Mouse (Mus musculus) left cerebral cortex, adult 2 months (tissue): ENCODE measurements at regions not wholly inside any gene's neighbourhood (a gene's known extent, or its start where the extent isn't known, plus 50 kb on each side); places are given as distances from the start of the nearest gene placed in this dataset.

Source experiments
- DNase-seq, 2 experiments: peaks; one replicate each; pipeline ENCODE4 v3.0.0; 2021 to 2022; ENCODE audit warnings: low spot score in 2 of 2, mixed read lengths in 1 of 2; ENCODE audit errors: extremely low spot score in 1 of 2
- H3K27ac ChIP-seq: fragments of 200-600 bp; 2 replicates; pipeline ENCODE4 v1.8.1; 2022
- H3K4me3 ChIP-seq: fragments of 200-600 bp; 2 replicates; pipeline ENCODE4 v1.8.1; 2022
- CTCF ChIP-seq: fragments of 200-600 bp; IDR thresholded peaks from 2 replicates; pipeline ENCODE4 v1.8.1; 2022; ENCODE audit warnings: antibody characterized with exemption, mild to moderate bottlenecking, moderate library complexity
- intact Hi-C: fragments of 180-260 bp; cut with DNase I; formaldehyde crosslinking; loops from one replicate; pipeline ENCODE4 v1.15.1; 2025

GRCm38 (mm10) chr1:73717401-73717800, 406.8 kb downstream of the Tns1 start:
- no peak for TF ChIP-seq CTCF
- Histone ChIP-seq H3K4me3 (no peak overlapping the region), H3K27ac (no peak overlapping the region)
- intact Hi-C loops = no loop called here
- no peak for DNase-seq

GRCm38 (mm10) chr1:73716901-73717300, 407.3 kb downstream of the Tns1 start:
- H3K27ac ChIP-seq = no peak overlapping the region
- TF ChIP-seq CTCF = no peak
- intact Hi-C loops = no loop called here
- no peak overlapping the region for H3K4me3 ChIP-seq
- DNase-seq = no peak

GRCm38 (mm10) chr1:73715571-73715970, 408.7 kb downstream of the Tns1 start:
- Histone ChIP-seq H3K4me3 (no peak overlapping the region), H3K27ac (no peak overlapping the region)
- DNase-seq = no peak
- peak; percentile 11 for TF ChIP-seq CTCF
- intact Hi-C loops = no loop called here

- Histone ChIP-seq H3K27ac (no peak overlapping the region), H3K4me3 (no peak overlapping the region)
- no peak for DNase-seq
- TF ChIP-seq CTCF = no peak
- intact Hi-C loops = no loop called here
These were observed 421.8 kb downstream of the Tns1 start for GRCm38 (mm10) chr1:73702428-73702842.

GRCm38 (mm10) chr1:73693537-73693936, 430.7 kb downstream of the Tns1 start:
- H3K4me3 ChIP-seq = no peak overlapping the region
- intact Hi-C loops = no loop called here
- no peak for DNase-seq
- no peak for TF ChIP-seq CTCF
- no peak overlapping the region for H3K27ac ChIP-seq

GRCm38 (mm10) chr1:73685734-73686133, 438.5 kb downstream of the Tns1 start:
- H3K4me3 ChIP-seq = no peak overlapping the region
- DNase-seq = no peak
- TF ChIP-seq CTCF = no peak
- no peak overlapping the region for H3K27ac ChIP-seq
- intact Hi-C loops = no loop called here

GRCm38 (mm10) chr1:73685066-73685465, 439.2 kb downstream of the Tns1 start:
- Histone ChIP-seq H3K4me3 (no peak overlapping the region), H3K27ac (no peak overlapping the region)
- intact Hi-C loops = no loop called here
- TF ChIP-seq CTCF = no peak
- no peak for DNase-seq

- no peak for DNase-seq
- intact Hi-C loops = no loop called here
- Histone ChIP-seq H3K4me3 (no peak overlapping the region), H3K27ac (no peak overlapping the region)
- no peak for TF ChIP-seq CTCF
These were observed 440.1 kb downstream of the Tns1 start for GRCm38 (mm10) chr1:73684166-73684565.

GRCm38 (mm10) chr1:73683132-73683888, 440.9 kb downstream of the Tns1 start:
- no peak for TF ChIP-seq CTCF
- no peak for DNase-seq
- no peak overlapping the region for H3K27ac ChIP-seq

GRCm38 (mm10) chr1:73681697-73682096, 442.6 kb downstream of the Tns1 start:
- Histone ChIP-seq H3K4me3 (no peak overlapping the region), H3K27ac (no peak overlapping the region)
- no peak for TF ChIP-seq CTCF
- DNase-seq = no peak
- intact Hi-C loops = no loop called here

More at GRCm38 (mm10) chr1:73683132-73683888, 440.9 kb downstream of the Tns1 start:
- intact Hi-C loops = no loop called here
- no peak overlapping the region for H3K4me3 ChIP-seq

- no peak overlapping the region for H3K27ac ChIP-seq
- TF ChIP-seq CTCF = no peak
- H3K4me3 ChIP-seq = no peak overlapping the region
- DNase-seq = no peak
- intact Hi-C loops = no loop called here
These were observed 443.4 kb downstream of the Tns1 start for GRCm38 (mm10) chr1:73680829-73681228.

GRCm38 (mm10) chr1:73673851-73674235, 450.4 kb downstream of the Tns1 start:
- Histone ChIP-seq H3K4me3 (no peak overlapping the region), H3K27ac (no peak overlapping the region)
- no peak for TF ChIP-seq CTCF
- no peak for DNase-seq
- intact Hi-C loops = no loop called here

GRCm38 (mm10) chr1:73673191-73673850, 450.9 kb downstream of the Tns1 start:
- no peak for TF ChIP-seq CTCF
- DNase-seq = no peak
- Histone ChIP-seq H3K27ac (no peak overlapping the region), H3K4me3 (no peak overlapping the region)
- intact Hi-C loops = no loop called here
